Mouse (Mus musculus) heart, adult 2 months (tissue): ENCODE data around the gene Txn1.

Experiments
- CTCF ChIP-seq: fragments of 200-600 bp; IDR thresholded peaks from 2 replicates; pipeline ENCODE4 v1.8.1; 2022; ENCODE audit warnings: antibody characterized with exemption, mild to moderate bottlenecking, moderate library complexity
- EP300 ChIP-seq: fragments of 200-500 bp; IDR thresholded peaks from 2 replicates; pipeline ENCODE4 v1.6.1; 2011; ENCODE audit warnings: low read depth, low read length, control low read depth; ENCODE audit not compliant: insufficient read depth
- POLR2A ChIP-seq: fragments of 200-500 bp; IDR thresholded peaks from 2 replicates; pipeline ENCODE4 v1.6.1; 2011; ENCODE audit warnings: mild to moderate bottlenecking, low read depth, low read length, control low read depth; ENCODE audit not compliant: insufficient read depth

DNA sequence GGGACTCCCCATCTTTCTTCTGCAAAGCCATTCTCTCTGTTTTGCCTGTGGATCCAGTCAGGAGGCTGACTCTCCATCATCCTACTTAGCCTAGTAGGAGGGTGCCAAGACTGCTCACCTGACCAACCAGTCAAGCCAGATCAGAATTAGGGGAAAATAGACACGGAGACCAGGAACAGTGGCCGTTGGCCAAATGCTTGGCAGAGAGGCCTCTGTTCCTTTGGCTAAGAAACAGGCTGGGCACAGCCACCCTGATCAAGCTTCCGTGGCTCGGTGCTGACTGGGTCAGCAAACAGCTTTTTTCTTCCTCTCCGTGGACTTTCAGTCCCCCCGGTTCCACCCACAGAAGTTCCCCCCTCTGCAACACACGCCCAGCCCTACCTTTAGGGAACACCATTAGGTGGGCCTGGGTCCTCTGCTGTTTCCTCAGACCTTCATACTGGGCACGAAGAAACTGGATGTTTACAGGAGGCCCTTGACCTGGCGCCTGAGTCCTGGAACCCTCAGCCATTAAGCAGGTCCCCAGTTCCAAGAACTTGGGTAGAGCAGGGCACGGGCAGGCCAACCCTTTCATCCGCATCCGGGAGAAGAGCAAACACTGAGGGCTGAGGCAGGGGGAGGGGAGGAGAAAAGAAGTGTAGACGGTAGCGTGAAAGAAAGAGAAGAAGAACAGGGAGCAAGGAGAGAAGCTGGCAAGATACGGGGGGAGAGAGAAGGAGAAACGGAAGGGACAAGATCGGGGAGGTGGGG, 40.8 kb downstream of the Txn1 start:
- TF ChIP-seq CTCF, result no peak
- no peak for TF ChIP-seq POLR2A
- no peak for TF ChIP-seq EP300
